Mouse (Mus musculus): ENCODE data around the gene Kat7. TPM values are rescaled to one million over a fixed set of nuclear protein-coding genes. Genes with fewer than 3 reads are reported as not detected.

Gene Kat7
- polyA plus RNA-seq, 1 experiment from 2014 or later = 55.5 TPM

DNA sequence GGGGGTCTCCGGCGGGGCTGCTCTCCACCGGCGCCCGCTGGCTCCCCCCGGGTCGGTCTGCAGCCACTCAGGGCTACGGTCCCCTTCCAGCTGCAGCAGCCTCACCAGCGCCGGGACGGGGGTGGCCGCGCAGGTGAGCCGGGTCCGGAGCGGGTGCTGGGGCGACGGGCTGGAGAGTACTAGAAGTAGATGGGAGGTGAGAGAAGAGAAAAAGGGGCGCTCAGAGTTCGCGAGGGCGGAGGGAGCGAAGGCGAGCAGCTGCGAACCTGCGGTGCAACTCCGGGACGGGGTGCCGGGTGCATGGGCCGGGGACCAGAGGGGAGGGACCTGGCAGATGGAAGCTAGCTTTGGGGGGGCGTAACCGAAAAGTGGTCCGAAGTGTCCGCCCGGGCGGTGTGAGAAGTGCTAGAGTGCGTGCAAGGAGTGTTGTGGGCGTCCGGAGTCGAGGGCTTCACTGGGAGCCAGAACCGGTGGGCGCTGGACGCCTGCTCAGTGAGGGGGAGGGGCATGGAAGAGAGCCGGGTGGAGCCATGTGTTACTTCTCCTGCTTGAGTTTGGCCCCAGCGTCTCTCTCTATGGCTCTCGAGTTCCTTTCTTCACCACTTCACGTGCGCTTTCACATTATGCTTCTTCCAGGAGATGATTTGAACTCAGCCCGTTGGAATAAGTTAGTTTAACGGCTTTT lies 27.2 kb upstream of the Kat7 start:
- peak overlapping the region; percentile 57 for H3K4me2 ChIP-seq (ENCODE audit: low read depth, low read length)

DNA sequence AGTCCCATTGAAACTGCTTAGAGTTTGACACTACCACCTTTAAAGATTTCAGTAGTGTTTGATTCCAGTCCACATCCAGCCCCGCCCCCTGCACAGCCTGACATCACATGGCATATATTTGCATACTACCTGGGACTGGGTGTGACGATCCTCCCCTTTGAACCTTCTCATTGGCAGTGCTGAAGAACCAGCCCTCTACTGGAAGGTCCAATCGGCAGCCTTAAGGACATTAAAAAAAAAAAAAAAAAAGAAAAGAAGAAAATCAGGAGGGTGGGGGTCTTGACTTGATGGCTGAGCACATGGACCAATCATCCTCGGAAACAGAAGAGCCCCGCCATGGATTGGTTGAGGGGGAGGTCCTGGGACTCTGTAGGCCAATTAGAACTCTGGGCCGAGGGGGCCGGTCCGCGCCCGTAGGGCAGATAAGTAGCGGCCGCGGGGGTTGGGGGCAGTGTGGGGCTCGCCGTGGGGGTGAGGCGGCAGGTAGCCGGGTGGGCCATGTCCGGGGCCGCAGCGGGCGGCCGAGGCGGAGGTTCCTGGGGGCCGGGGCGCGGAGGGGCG lies 26.6 kb upstream of the Kat7 start, which contains the start of gene Fam117a:
Gene Fam117a (plus strand): TSS at position 451 of the 561 bp plus-strand sequence.
- Histone ChIP-seq H3K27me3 (ENCODE audit: control insufficient read depth, insufficient read depth, low read length) (no peaks in the 10 kb centered on the region), H3K4me2 (ENCODE audit: low read depth, low read length) (peak within 1 kb of the TSS; percentile 57), H3K9me3 (ENCODE audit: control insufficient read depth, low read length) (no peaks in the 10 kb centered on the region), H3K4me1 (ENCODE audit: control insufficient read depth, insufficient read depth, low read length) (peaks cover 11% of the 10 kb centered on the region; the same call in 1 of the 2 replicates), H3K36me3 (ENCODE audit: control insufficient read depth, insufficient read depth, low read length) (no peaks in the 10 kb centered on the region), H3K9ac (replicated peaks; ENCODE audit: low read depth, low read length) (peak within 1 kb of the TSS; percentile 58), H3K4me3 (ENCODE audit: low read depth, low read length) (peak within 1 kb of the TSS; percentile 84), H3K27ac (ENCODE audit: low read depth, low read length) (no peak within 1 kb of the TSS)
- 0% methylated on average over 26 of the region's 27 CpGs for WGBS
- peak; percentile 98 for ATAC-seq (ENCODE audit: low read depth)

More for the DNA sequence above, 27.2 kb upstream of the Kat7 start:
- H3K4me1 ChIP-seq (ENCODE audit: control insufficient read depth, insufficient read depth, low read length) = peaks cover 11% of the 10 kb centered on the region; the same call in 1 of the 2 replicates
- H3K9me3 ChIP-seq (ENCODE audit: control insufficient read depth, low read length) = no peaks in the 10 kb centered on the region
- no peak overlapping the region for H3K27ac ChIP-seq (ENCODE audit: low read depth, low read length)
- H3K4me3 ChIP-seq (ENCODE audit: low read depth, low read length) = peak overlapping the region; percentile 84
- ATAC-seq (ENCODE audit: low read depth) = peak; percentile 78
- under 1% methylated on average over 49 of the region's 50 CpGs for WGBS
- peak overlapping the region; percentile 58 for H3K9ac ChIP-seq (replicated peaks; ENCODE audit: low read depth, low read length)
- H3K36me3 ChIP-seq (ENCODE audit: control insufficient read depth, insufficient read depth, low read length) = no peaks in the 10 kb centered on the region
- H3K27me3 ChIP-seq (ENCODE audit: control insufficient read depth, insufficient read depth, low read length) = no peaks in the 10 kb centered on the region

DNA sequence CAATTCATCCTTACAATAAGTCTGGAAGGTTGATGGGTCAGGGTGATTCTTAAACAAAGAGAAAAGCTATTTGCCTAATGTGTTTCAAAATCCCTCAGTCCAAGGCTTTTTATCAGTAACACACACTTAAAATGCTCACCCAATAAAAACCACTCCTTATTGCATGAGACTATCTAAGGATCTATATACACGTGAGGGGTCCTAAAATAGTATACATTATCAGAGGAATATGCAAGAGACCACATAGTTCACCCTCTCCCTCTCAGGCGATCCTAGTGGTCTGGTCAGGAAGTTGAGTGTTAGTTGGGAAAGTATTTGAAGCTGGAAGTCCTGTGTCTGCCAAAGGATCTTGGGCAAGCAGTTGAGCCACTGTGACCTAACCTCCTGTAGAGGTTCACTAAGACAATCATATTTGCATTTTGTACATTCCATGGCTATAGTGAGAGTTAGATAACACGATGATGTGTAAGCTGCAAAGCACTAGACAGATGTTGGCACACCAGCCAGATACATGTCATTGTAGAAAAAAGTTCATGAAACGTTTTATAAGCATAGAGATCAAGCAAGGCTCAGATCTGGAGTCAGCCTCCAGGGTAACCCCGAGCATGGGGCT lies 24.5 kb upstream of the Kat7 start:
- ATAC-seq (ENCODE audit: low read depth) = no peak
- Histone ChIP-seq H3K9ac (replicated peaks; ENCODE audit: low read depth, low read length) (no peak overlapping the region), H3K4me3 (ENCODE audit: low read depth, low read length) (no peak overlapping the region), H3K9me3 (ENCODE audit: control insufficient read depth, low read length) (no peaks in the 10 kb centered on the region), H3K27ac (ENCODE audit: low read depth, low read length) (no peak overlapping the region), H3K36me3 (ENCODE audit: control insufficient read depth, insufficient read depth, low read length) (no peaks in the 10 kb centered on the region), H3K4me2 (ENCODE audit: low read depth, low read length) (no peak overlapping the region), H3K4me1 (ENCODE audit: control insufficient read depth, insufficient read depth, low read length) (peaks cover 11% of the 10 kb centered on the region; the same call in 1 of the 2 replicates), H3K27me3 (ENCODE audit: control insufficient read depth, insufficient read depth, low read length) (no peaks in the 10 kb centered on the region)
- 78% methylated on average over 5 of the region's 5 CpGs for WGBS

DNA sequence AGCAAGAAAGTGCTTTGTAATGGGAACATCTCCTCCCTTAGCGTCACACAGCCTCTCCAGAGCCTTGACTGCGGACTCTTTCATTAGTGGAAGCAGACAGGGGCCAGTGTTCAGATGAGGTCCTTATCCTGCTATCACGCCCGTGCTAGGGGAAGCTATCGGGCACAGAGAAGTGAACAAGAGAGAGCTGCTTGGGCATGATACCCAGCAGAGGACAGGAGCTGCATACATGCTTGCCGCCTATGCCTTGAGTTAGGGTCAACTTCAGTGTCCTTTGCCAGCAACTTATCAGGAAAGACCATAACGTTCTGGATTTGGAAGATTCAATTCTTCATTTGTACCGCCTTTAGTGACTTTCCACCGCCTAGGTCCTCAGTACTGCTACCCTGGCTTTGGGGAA lies 23.8 kb upstream of the Kat7 start:
- no peaks in the 10 kb centered on the region for H3K36me3 ChIP-seq (ENCODE audit: control insufficient read depth, insufficient read depth, low read length)
- WGBS = 90% methylated on average over 9 of the region's 9 CpGs

DNA sequence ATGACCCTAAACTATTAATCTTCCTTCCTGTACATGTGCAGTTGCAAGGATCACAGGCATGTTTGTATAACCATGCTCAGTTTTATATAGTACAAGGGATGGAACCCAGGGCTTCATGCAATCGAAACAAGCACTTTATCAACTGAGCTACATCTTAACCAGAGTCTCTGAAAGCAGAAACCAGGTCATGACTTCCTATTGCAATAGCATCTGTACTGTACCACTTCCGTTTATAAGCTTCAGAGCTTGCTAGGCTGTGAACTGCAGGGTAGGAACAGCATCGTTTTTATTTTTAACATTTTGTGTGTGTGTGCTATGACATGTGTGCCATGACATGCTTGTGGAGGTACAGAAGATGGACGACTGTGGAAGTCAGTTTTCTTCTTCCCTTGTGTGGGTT lies 23.2 kb upstream of the Kat7 start:
- Histone ChIP-seq H3K9ac (replicated peaks; ENCODE audit: low read depth, low read length) (no peak overlapping the region), H3K27ac (ENCODE audit: low read depth, low read length) (no peak overlapping the region), H3K36me3 (ENCODE audit: control insufficient read depth, insufficient read depth, low read length) (no peaks in the 10 kb centered on the region), H3K4me3 (ENCODE audit: low read depth, low read length) (no peak overlapping the region), H3K27me3 (ENCODE audit: control insufficient read depth, insufficient read depth, low read length) (no peaks in the 10 kb centered on the region), H3K9me3 (ENCODE audit: control insufficient read depth, low read length) (no peaks in the 10 kb centered on the region), H3K4me1 (ENCODE audit: control insufficient read depth, insufficient read depth, low read length) (peaks cover 5% of the 10 kb centered on the region; the same call in 1 of the 2 replicates), H3K4me2 (ENCODE audit: low read depth, low read length) (no peak overlapping the region)
- 68% methylated on average over 4 of the region's 4 CpGs for WGBS
- no peak for ATAC-seq (ENCODE audit: low read depth)

More for the DNA sequence above, 23.8 kb upstream of the Kat7 start:
- Histone ChIP-seq H3K4me3 (ENCODE audit: low read depth, low read length) (no peak overlapping the region), H3K9me3 (ENCODE audit: control insufficient read depth, low read length) (no peaks in the 10 kb centered on the region), H3K4me2 (ENCODE audit: low read depth, low read length) (no peak overlapping the region), H3K4me1 (ENCODE audit: control insufficient read depth, insufficient read depth, low read length) (peaks cover 6% of the 10 kb centered on the region; the same call in 1 of the 2 replicates), H3K27me3 (ENCODE audit: control insufficient read depth, insufficient read depth, low read length) (no peaks in the 10 kb centered on the region), H3K9ac (replicated peaks; ENCODE audit: low read depth, low read length) (no peak overlapping the region), H3K27ac (ENCODE audit: low read depth, low read length) (no peak overlapping the region)
- ATAC-seq (ENCODE audit: low read depth) = no peak

DNA sequence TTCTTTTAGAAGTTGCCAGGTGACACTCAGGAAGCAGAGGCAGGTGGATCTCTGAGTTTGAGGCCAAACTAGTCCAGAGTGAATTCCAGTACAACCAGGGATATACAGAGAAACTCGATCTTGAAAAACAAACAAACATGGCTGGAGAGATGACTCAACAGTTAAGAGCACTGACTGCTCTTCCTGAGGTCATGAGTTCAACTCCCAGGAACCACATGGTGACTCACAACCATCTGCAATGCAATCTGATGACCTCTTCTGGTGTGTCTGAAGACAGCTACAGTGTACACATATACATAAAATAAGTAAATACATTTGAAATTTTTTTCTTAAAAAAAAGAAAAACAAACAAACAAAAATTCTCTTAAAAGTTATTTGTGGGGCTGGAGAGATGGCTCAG lies 20.6 kb upstream of the Kat7 start:
- 67% methylated on average over 1 of the region's 1 CpGs for WGBS
- H3K4me2 ChIP-seq (ENCODE audit: low read depth, low read length) = no peak overlapping the region
- ATAC-seq (ENCODE audit: low read depth) = no peak
- H3K4me1 ChIP-seq (ENCODE audit: control insufficient read depth, insufficient read depth, low read length) = no peaks in the 10 kb centered on the region
- no peak overlapping the region for H3K9ac ChIP-seq (replicated peaks; ENCODE audit: low read depth, low read length)
- H3K36me3 ChIP-seq (ENCODE audit: control insufficient read depth, insufficient read depth, low read length) = no peaks in the 10 kb centered on the region
- no peaks in the 10 kb centered on the region for H3K27me3 ChIP-seq (ENCODE audit: control insufficient read depth, insufficient read depth, low read length)
- H3K9me3 ChIP-seq (ENCODE audit: control insufficient read depth, low read length) = no peaks in the 10 kb centered on the region
- H3K27ac ChIP-seq (ENCODE audit: low read depth, low read length) = no peak overlapping the region
- no peak overlapping the region for H3K4me3 ChIP-seq (ENCODE audit: low read depth, low read length)

DNA sequence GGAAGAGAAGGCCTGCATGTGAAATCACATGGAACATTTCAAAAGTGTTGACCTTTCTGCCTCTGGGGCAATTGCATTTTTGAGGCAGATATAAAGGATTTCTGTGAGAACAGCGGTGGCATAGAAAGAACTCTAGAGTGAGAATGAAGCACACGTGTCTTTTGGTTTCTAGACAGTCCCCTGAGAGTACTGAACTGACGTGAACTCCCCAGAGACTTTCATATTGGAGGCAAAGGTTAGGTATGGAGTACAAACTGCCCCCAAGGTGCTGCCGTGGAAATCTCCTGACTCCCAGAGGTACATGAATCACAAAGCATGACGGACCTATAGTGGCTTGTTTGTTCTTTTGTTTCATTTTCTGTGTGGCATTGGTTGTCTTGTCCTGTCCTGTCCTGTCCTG lies 18.6 kb upstream of the Kat7 start:
- Histone ChIP-seq H3K36me3 (ENCODE audit: control insufficient read depth, insufficient read depth, low read length) (no peaks in the 10 kb centered on the region), H3K27me3 (ENCODE audit: control insufficient read depth, insufficient read depth, low read length) (no peaks in the 10 kb centered on the region; the same call in 1 of the 2 replicates), H3K4me3 (ENCODE audit: low read depth, low read length) (no peak overlapping the region), H3K4me1 (ENCODE audit: control insufficient read depth, insufficient read depth, low read length) (no peaks in the 10 kb centered on the region), H3K9me3 (ENCODE audit: control insufficient read depth, low read length) (no peaks in the 10 kb centered on the region), H3K4me2 (ENCODE audit: low read depth, low read length) (no peak overlapping the region), H3K27ac (ENCODE audit: low read depth, low read length) (no peak overlapping the region), H3K9ac (replicated peaks; ENCODE audit: low read depth, low read length) (no peak overlapping the region)
- no peak for ATAC-seq (ENCODE audit: low read depth)
- WGBS = 82% methylated on average over 5 of the region's 5 CpGs

DNA sequence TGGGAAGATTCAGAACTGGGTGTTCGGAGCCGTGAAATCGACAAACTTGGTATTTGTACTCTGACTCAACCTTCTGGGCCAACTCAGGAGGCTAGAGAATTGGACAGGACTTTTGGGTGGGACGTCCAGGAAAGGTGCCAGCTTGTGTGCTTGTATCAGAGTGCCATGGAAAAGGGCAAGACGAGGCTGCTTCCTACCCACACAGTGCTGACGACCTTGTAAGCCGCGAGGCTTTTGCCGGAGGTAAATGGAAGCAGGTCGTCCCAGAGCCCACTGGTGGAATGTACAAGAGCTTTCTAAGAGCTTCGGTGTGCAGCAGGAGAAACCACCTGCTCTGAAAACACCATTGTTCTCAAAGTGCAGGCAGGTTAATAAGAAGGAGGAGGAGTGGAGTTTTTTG lies 16.2 kb upstream of the Kat7 start:
- Histone ChIP-seq H3K9me3 (ENCODE audit: control insufficient read depth, low read length) (no peaks in the 10 kb centered on the region), H3K27ac (ENCODE audit: low read depth, low read length) (no peak overlapping the region), H3K27me3 (ENCODE audit: control insufficient read depth, insufficient read depth, low read length) (no peaks in the 10 kb centered on the region; the same call in 1 of the 2 replicates), H3K9ac (replicated peaks; ENCODE audit: low read depth, low read length) (no peak overlapping the region), H3K4me3 (ENCODE audit: low read depth, low read length) (no peak overlapping the region), H3K4me1 (ENCODE audit: control insufficient read depth, insufficient read depth, low read length) (no peaks in the 10 kb centered on the region), H3K4me2 (ENCODE audit: low read depth, low read length) (no peak overlapping the region), H3K36me3 (ENCODE audit: control insufficient read depth, insufficient read depth, low read length) (no peaks in the 10 kb centered on the region)
- ATAC-seq (ENCODE audit: low read depth) = no peak
- WGBS = 79% methylated on average over 11 of the region's 11 CpGs

DNA sequence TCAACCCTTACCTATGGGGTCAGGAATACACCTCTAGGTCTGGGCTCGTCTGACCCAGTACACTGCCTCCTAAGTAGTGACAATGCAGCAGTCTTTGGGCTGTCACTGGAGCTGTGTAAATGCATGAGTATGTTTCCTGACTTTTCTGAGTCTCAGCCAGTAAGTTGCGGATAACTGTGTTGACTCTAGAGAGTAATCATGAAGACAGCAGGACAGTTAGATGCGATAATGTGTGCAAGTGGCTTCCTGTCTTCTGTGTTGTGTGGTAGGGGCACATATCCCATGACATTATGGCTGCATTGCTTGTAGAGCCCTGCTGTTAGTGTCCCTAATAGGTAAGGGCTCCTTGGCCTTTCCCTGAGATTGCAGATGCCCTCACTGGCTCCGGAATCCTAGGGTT lies 15.8 kb upstream of the Kat7 start:
- no peaks in the 10 kb centered on the region for H3K4me1 ChIP-seq (ENCODE audit: control insufficient read depth, insufficient read depth, low read length)
- no peak overlapping the region for H3K9ac ChIP-seq (replicated peaks; ENCODE audit: low read depth, low read length)
- no peak overlapping the region for H3K27ac ChIP-seq (ENCODE audit: low read depth, low read length)
- no peak overlapping the region for H3K4me3 ChIP-seq (ENCODE audit: low read depth, low read length)
- no peak for ATAC-seq (ENCODE audit: low read depth)
- H3K4me2 ChIP-seq (ENCODE audit: low read depth, low read length) = no peak overlapping the region
- no peaks in the 10 kb centered on the region for H3K36me3 ChIP-seq (ENCODE audit: control insufficient read depth, insufficient read depth, low read length)
- WGBS = 91% methylated on average over 4 of the region's 4 CpGs
- no peaks in the 10 kb centered on the region for H3K9me3 ChIP-seq (ENCODE audit: control insufficient read depth, low read length)
- H3K27me3 ChIP-seq (ENCODE audit: control insufficient read depth, insufficient read depth, low read length) = no peaks in the 10 kb centered on the region; the same call in 1 of the 2 replicates
